Mouse (Mus musculus) brain, embryonic 14.5 days (tissue): ENCODE measurements at regions not wholly inside any gene's neighbourhood (a gene's known extent, or its start where the extent isn't known, plus 50 kb on each side); places are given as distances from the start of the nearest gene placed in this dataset.

Experiments
- CTCF ChIP-seq: fragments of 200-500 bp; IDR thresholded peaks from 2 replicates; pipeline ENCODE4 v1.5.1; 2012; ENCODE audit warnings: inconsistent platforms, mild to moderate bottlenecking, moderate library complexity, borderline replicate concordance; ENCODE audit not compliant: insufficient read depth, insufficient read length; ENCODE audit errors: extremely low read depth
- POLR2A ChIP-seq: fragments of 200-500 bp; IDR thresholded peaks from 2 replicates; pipeline ENCODE4 v1.6.1; 2012; ENCODE audit warnings: mild to moderate bottlenecking, inconsistent platforms, borderline replicate concordance; ENCODE audit not compliant: poor library complexity, insufficient read depth, insufficient read length, severe bottlenecking; ENCODE audit errors: extremely low read depth

GRCm38 (mm10) chr10:45002637-45003343, 64.2 kb upstream of the Prep start:
- TF ChIP-seq CTCF (no peak), POLR2A (no peak)
